Comparison of ENCODE assay signal across 10 mouse cellular contexts in the genomic region with DNA sequence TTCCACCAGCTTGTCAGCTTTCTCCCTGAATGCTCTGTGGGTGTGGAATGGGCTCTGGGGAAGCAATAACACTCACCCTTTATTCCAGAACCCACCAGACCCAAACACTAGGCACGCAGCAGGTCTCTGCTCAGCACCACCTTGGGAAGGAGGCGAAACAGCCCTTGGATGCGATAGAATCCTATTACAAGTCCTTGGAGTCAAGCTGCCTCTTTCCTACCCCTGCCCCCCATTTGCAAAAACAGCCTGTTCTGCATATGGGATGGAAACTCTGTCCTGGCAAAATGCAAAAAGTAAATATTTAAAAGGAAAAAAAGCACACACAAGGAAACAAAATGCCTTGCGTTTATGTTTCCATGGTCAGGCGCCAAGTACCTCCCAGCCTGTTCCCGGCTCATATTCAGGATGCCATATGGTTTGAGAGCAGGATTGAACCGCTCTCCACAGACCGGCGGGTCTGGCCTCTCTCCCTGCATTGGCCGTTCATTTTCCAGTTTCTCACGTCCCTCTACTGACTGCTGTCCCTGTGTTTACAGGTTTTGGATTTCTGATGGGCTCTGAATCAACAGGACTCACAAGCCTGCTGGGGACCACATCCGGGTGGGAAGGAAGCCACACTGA.
DNase-seq lines count a peak whose midpoint lies in the region; ATAC-seq and TF ChIP-seq lines count a peak whose summit lies in the region.
"Had no signal": no experiment of that assay in that cellular context is flagged by ENCODE, and none has a peak within 500 bp of the region (broad histone marks: within the 10 kb centered on the region; RNA-seq: fewer than 3 reads in every experiment).

No protein-coding gene starts in this region.

- H3K9me3 ChIP-seq in forebrain, embryonic 14.5 days (replicated peaks; ENCODE audit: control insufficient read depth, low read length): no peaks in the 10 kb centered on the region
- H3K9me3 ChIP-seq in forebrain, embryonic 12.5 days: no peaks in the 10 kb centered on the region
- H3K9me3 ChIP-seq in E14TG2a.4 (ENCODE audit: low read length): no peaks in the 10 kb centered on the region
- no peaks in the 10 kb centered on the region for H3K9me3 ChIP-seq in limb, embryonic 13.5 days
- no peaks in the 10 kb centered on the region for H3K9me3 ChIP-seq in midbrain, embryonic 15.5 days
- H3K9me3 ChIP-seq: G1E had no signal

- H3K27me3 ChIP-seq in forebrain, embryonic 14.5 days (replicated peaks; ENCODE audit: control insufficient read depth, insufficient read depth, low read length): peaks cover 36% of the 10 kb centered on the region
- H3K27me3 ChIP-seq in forebrain, embryonic 12.5 days: peaks cover 58% of the 10 kb centered on the region
- no peaks in the 10 kb centered on the region for H3K27me3 ChIP-seq in E14TG2a.4 (ENCODE audit: insufficient read depth, low read length)
- no peaks in the 10 kb centered on the region for H3K27me3 ChIP-seq in limb, embryonic 13.5 days
- H3K27me3 ChIP-seq in midbrain, embryonic 15.5 days (replicated peaks): no peaks in the 10 kb centered on the region; the same call in 1 of the 2 replicates

- WGBS in forebrain, embryonic 14.5 days: 72% methylated on average over 12 of the region's 12 CpGs
- whole genome bisulfite sequencing in forebrain, embryonic 12.5 days: 86% methylated on average over 12 of the region's 12 CpGs
- 57% methylated on average over 12 of the region's 12 CpGs for WGBS in limb, embryonic 13.5 days
- WGBS in midbrain, embryonic 15.5 days: 86% methylated on average over 12 of the region's 12 CpGs

- H3K36me3 ChIP-seq in forebrain, embryonic 14.5 days (ENCODE audit: control insufficient read depth, insufficient read depth, low read length): no peaks in the 10 kb centered on the region
- H3K36me3 ChIP-seq in forebrain, embryonic 12.5 days (replicated peaks): no peaks in the 10 kb centered on the region
- no peaks in the 10 kb centered on the region for H3K36me3 ChIP-seq in E14TG2a.4 (ENCODE audit: insufficient read depth, low read length)
- H3K36me3 ChIP-seq in limb, embryonic 13.5 days: no peaks in the 10 kb centered on the region
- H3K36me3 ChIP-seq in midbrain, embryonic 15.5 days (replicated peaks): no peaks in the 10 kb centered on the region
- H3K36me3 ChIP-seq: G1E had no signal

- H3K4me3 ChIP-seq in forebrain, embryonic 14.5 days (ENCODE audit: low read depth, low read length): no peak overlapping the region
- H3K4me3 ChIP-seq in forebrain, embryonic 12.5 days (replicated peaks): no peak overlapping the region
- peak overlapping the region; percentile 32; the same call in 1 of the 2 replicates for H3K4me3 ChIP-seq in E14TG2a.4 (replicated peaks; ENCODE audit: low read length)
- no peak overlapping the region for H3K4me3 ChIP-seq in limb, embryonic 13.5 days
- no peak overlapping the region for H3K4me3 ChIP-seq in midbrain, embryonic 15.5 days

- no peak overlapping the region for H3K27ac ChIP-seq in forebrain, embryonic 14.5 days (ENCODE audit: low read depth, low read length)
- no peak overlapping the region for H3K27ac ChIP-seq in forebrain, embryonic 12.5 days
- H3K27ac ChIP-seq in limb, embryonic 13.5 days: peak overlapping the region; percentile 39; the same call in 1 of the 2 replicates
- H3K27ac ChIP-seq in midbrain, embryonic 15.5 days: no peak overlapping the region

- peak; percentile 54; the same call in 1 of the 2 replicates for ATAC-seq in forebrain, embryonic 14.5 days
- ATAC-seq in forebrain, embryonic 12.5 days (ENCODE audit: low FRiP score): no peak
- ATAC-seq in limb, embryonic 13.5 days (ENCODE audit: low FRiP score, low read depth): peak; percentile 82
- ATAC-seq in midbrain, embryonic 15.5 days (replicated peaks): no peak

- peak; percentile 63 for DNase-seq in forebrain, embryonic 14.5 days (ENCODE audit: low spot score)
- DNase-seq in cerebellum, postnatal 10 days: peak; percentile 72 to 77
- DNase-seq in layer of hippocampus, adult 9-10 months (ENCODE audit: low spot score): no peak
- no peak for DNase-seq in gastrocnemius, postnatal 10 days
- DNase-seq: kidney, adult 8-10 months had no signal

- no peak for TF ChIP-seq CTCF in E14TG2a.4 (conservative IDR thresholded peaks at IDR 0.05; ENCODE audit: low read length)

- no peaks in the 10 kb centered on the region for H3K4me1 ChIP-seq in forebrain, embryonic 14.5 days (ENCODE audit: control insufficient read depth, insufficient read depth, low read length)
- peaks cover 12% of the 10 kb centered on the region for H3K4me1 ChIP-seq in forebrain, embryonic 12.5 days
- H3K4me1 ChIP-seq in E14TG2a.4 (replicated peaks; ENCODE audit: low read depth, low read length): peaks cover 23% of the 10 kb centered on the region
- peaks cover 19% of the 10 kb centered on the region for H3K4me1 ChIP-seq in limb, embryonic 13.5 days
- 0 out of 2 replicates have a peak, but pooled peaks cover 3% of the 10 kb centered on the region for H3K4me1 ChIP-seq in midbrain, embryonic 15.5 days

- H3K4me2 ChIP-seq in forebrain, embryonic 14.5 days (ENCODE audit: low read length): no peak overlapping the region
- H3K4me2 ChIP-seq in forebrain, embryonic 12.5 days: no peak overlapping the region
- H3K4me2 ChIP-seq in limb, embryonic 13.5 days (replicated peaks): no peak overlapping the region
- no peak overlapping the region for H3K4me2 ChIP-seq in midbrain, embryonic 15.5 days

- no peak overlapping the region for H3K9ac ChIP-seq in forebrain, embryonic 14.5 days (ENCODE audit: low read length)
- H3K9ac ChIP-seq in forebrain, embryonic 12.5 days: no peak overlapping the region
- H3K9ac ChIP-seq in limb, embryonic 13.5 days: no peak overlapping the region
- H3K9ac ChIP-seq in midbrain, embryonic 15.5 days: no peak overlapping the region

Comparison
In these comparisons a context has a peak if more than half of its experiments do, and no peak if none do; other contexts are left out.
1. ATAC-seq: peak in forebrain, embryonic 14.5 days (single experiment) and limb, embryonic 13.5 days (single experiment); none in forebrain, embryonic 12.5 days (single experiment) and midbrain, embryonic 15.5 days (single experiment).
2. DNase-seq: peak in forebrain, embryonic 14.5 days (single experiment) and cerebellum, postnatal 10 days (2 of 2); none in layer of hippocampus, adult 9-10 months (single experiment) and gastrocnemius, postnatal 10 days (single experiment).